Mouse (Mus musculus) limb, embryonic 14.5 days (tissue): ENCODE data around the gene Sergef. TPM values are rescaled to one million over a fixed set of nuclear protein-coding genes. Genes with fewer than 3 reads are reported as not detected.

Experiments used
- ATAC-seq: fragments of 200-750 bp; cut with Nextera tagmentation; 2 replicates; pipeline ENCODE4 v1.8.0; 2017; ENCODE audit warnings: low read depth, moderate number of reproducible peaks, moderate TSS enrichment; ENCODE audit not compliant: low FRiP score
- DNase-seq: peaks from one replicate; pipeline ENCODE4 v3.0.0-alpha.2; 2015; ENCODE audit warnings: low spot score
- H3K27ac ChIP-seq: fragments of 300-500 bp; sonication (generic); replicated peaks from 2 replicates; pipeline ENCODE4 v1.5.1; 2014; ENCODE audit warnings: low read depth, mild to moderate bottlenecking, low read length, moderate library complexity, mixed read lengths
- H3K27me3 ChIP-seq: fragments of 300-500 bp; sonication (generic); 2 replicates; pipeline ENCODE4 v1.6.1; 2014; ENCODE audit warnings: low read length, mixed read lengths; ENCODE audit not compliant: control insufficient read depth, insufficient read depth
- H3K36me3 ChIP-seq: fragments of 300-500 bp; sonication (generic); 2 replicates; pipeline ENCODE4 v1.6.1; 2014; ENCODE audit warnings: mild to moderate bottlenecking, low read length, moderate library complexity, mixed read lengths; ENCODE audit not compliant: control insufficient read depth, insufficient read depth
- H3K4me1 ChIP-seq: fragments of 300-500 bp; sonication (generic); 2 replicates; pipeline ENCODE4 v1.6.1; 2014; ENCODE audit warnings: antibody characterized with exemption, low read length, mixed read lengths; ENCODE audit not compliant: control insufficient read depth, insufficient read depth
- H3K4me2 ChIP-seq: fragments of 300-500 bp; sonication (generic); replicated peaks from 2 replicates; pipeline ENCODE4 v1.6.1; 2014; ENCODE audit warnings: low read depth, mild to moderate bottlenecking, low read length, moderate library complexity; ENCODE audit not compliant: severe bottlenecking
- H3K4me3 ChIP-seq: fragments of 300-500 bp; sonication (generic); replicated peaks from 2 replicates; pipeline ENCODE4 v1.5.1; 2014; ENCODE audit warnings: low read length
- H3K9ac ChIP-seq: fragments of 300-500 bp; sonication (generic); 2 replicates; pipeline ENCODE4 v1.6.1; 2014; ENCODE audit warnings: mild to moderate bottlenecking, low read depth, low read length, moderate library complexity; ENCODE audit not compliant: severe bottlenecking
- H3K9me3 ChIP-seq: fragments of 300-500 bp; sonication (generic); 2 replicates; pipeline ENCODE4 v1.6.1; 2016; ENCODE audit warnings: low read length; ENCODE audit not compliant: control insufficient read depth
- POLR2A ChIP-seq: fragments of 200-500 bp; IDR thresholded peaks from 2 replicates; pipeline ENCODE4 v1.8.0; 2012; ENCODE audit warnings: inconsistent platforms, mild to moderate bottlenecking, moderate library complexity, borderline replicate concordance; ENCODE audit not compliant: insufficient read depth, insufficient read length; ENCODE audit errors: extremely low read depth
- WGBS: fragments of 180-500 bp; shearing (Covaris S2); extraction: QIAGEN DNeasy Blood & Tissue Kit; methylation state at CpG from one replicate; pipeline ENCODE4 v1.1.7; 2014; 5-methylcytosine and 5-hydroxymethylcytosine counted together
- polyA plus RNA-seq, 2 experiments: library from polyadenylated mRNA; depleted of rRNA in 1 of 2; stranded (reverse) in 1 of 2; unstranded in 1 of 2; fragments of >200 nt; fragmentation: Nextera tagmentation in 1 of 2; extraction: Ambion mirVana in 1 of 2; gene quantifications; 2 replicates each; pipeline versions ENCODE4 v1.2.1 to v1.2.3; 2012 to 2014

The Sergef gene
- polyA plus RNA-seq, 2 experiments = 12.2 to 12.8 TPM

DNA sequence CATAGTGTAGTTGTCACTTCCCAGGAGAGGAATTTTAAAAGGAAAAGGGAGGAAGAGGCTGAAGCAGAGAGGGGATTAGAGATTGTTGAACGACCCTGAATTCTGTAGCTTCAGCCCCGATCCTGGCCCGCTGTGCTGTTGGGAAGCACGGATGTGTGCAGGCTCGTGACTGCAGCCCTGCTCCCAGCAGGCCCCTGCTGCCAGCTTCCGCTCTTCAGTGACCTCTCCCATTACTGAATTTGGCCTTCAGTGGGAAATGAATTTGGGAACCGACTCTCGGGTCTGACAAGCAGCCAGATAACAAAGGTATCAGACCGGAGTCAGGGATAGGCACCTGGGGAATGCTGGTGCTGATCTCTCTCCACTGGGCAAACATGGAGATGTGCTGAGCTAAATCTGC is 166.5 kb downstream of the Sergef start:
- no peak for TF ChIP-seq POLR2A
- WGBS = 33% methylated on average over 9 of the region's 9 CpGs

DNA sequence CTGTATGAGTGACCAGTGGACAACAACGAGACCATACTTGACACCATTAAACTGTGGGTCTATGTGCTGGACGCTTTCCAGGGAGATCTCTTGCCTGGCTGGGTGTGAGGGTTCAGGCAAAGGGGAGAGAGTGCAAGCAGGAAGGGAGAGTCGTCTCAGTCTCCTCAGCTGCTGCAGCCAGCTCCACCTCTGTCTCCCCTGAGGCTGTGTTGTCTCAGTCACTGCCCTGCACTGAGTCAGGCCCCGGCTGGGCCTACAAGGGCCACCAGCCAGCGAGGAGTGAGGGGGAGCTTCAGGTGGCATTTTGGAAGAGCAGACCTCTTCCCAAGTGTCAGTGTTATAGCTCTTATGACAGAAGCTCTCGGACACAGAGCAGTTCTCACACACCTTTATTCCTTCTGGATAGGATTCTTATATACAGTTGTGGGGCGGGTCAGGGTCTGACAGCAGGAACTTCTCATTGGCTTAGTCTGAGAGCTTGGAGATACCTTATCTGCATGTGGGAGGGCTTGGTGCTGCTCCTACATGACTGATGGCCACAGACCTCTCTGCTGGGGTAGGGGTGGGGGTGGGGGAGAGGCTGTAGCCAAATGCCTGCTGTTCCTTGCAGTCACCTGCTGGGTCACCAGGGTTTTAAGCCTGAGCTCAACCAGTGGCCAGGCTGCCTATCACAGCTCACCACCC is 168.4 kb downstream of the Sergef start:
- DNase-seq = no peak
- Histone ChIP-seq H3K4me2 (no peak overlapping the region), H3K4me1 (no peaks in the 10 kb centered on the region), H3K9ac (no peak overlapping the region), H3K36me3 (no peaks in the 10 kb centered on the region), H3K27ac (no peak overlapping the region), H3K9me3 (no peaks in the 10 kb centered on the region), H3K4me3 (no peak overlapping the region), H3K27me3 (no peaks in the 10 kb centered on the region)
- no peak for TF ChIP-seq POLR2A
- 68% methylated on average over 7 of the region's 7 CpGs for WGBS
- ATAC-seq = no peak

More for the DNA sequence above, 166.5 kb downstream of the Sergef start:
- no peak overlapping the region for H3K4me2 ChIP-seq
- no peak overlapping the region for H3K27ac ChIP-seq
- no peak for ATAC-seq
- no peak overlapping the region for H3K4me3 ChIP-seq
- H3K36me3 ChIP-seq = no peaks in the 10 kb centered on the region
- H3K27me3 ChIP-seq = no peaks in the 10 kb centered on the region
- H3K9ac ChIP-seq = no peak overlapping the region
- DNase-seq = no peak
- no peaks in the 10 kb centered on the region for H3K9me3 ChIP-seq
- H3K4me1 ChIP-seq = no peaks in the 10 kb centered on the region

DNA sequence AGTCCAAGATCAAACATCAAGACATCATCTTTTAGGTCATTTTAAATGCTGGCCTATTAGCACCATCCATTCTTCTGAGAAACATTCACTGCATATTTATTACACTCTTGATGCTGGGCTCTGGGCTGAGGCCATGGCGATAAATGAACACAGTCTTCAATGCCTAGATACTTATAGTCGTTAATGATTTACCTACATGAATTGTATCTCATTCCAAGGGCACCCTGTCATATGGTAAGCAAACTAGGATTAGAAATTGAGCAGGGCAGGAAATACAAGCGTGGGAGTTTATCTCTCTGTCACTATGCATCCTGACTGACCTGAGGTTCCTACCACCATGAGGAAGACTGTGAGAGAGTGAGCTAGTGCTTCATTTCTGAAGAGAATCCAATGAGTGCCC is 170.1 kb downstream of the Sergef start:
- H3K9me3 ChIP-seq = no peaks in the 10 kb centered on the region
- no peak overlapping the region for H3K4me3 ChIP-seq
- ATAC-seq (no peak), DNase-seq (no peak)
- H3K36me3 ChIP-seq = no peaks in the 10 kb centered on the region
- TF ChIP-seq POLR2A = no peak
- H3K4me2 ChIP-seq = no peak overlapping the region
- no peak overlapping the region for H3K9ac ChIP-seq
- no peaks in the 10 kb centered on the region for H3K27me3 ChIP-seq
- H3K4me1 ChIP-seq = no peaks in the 10 kb centered on the region
- H3K27ac ChIP-seq = no peak overlapping the region
- WGBS = 86% methylated on average over 3 of the region's 3 CpGs

DNA sequence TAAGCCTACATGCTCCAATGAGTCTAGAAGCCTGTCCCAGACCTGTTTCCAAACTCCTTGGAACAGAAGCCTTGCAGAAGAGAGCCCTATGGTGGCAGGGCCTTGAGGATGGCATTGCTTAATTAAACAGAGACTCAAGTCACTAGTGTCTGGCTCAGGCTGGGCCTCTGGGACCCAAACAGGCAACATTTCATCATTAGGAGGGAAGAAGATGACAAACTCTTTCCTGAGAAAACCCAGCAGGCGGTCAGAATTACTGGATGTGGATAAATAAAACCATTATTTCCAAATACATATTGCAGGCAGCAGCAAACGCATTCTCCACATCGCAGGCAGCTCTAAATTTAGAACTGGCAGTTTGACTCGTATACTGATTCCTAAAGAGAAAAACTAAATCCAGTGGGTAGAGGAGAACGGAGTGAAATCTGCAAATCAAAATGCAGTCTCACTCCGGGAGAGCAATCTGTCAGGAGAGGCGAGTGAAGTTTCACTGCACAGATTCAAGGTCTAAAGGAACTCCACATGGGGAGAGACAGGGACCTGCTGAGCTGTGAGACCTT is 173.1 kb downstream of the Sergef start:
- 69% methylated on average over 7 of the region's 7 CpGs for WGBS
- Histone ChIP-seq H3K9me3 (no peaks in the 10 kb centered on the region), H3K4me1 (no peaks in the 10 kb centered on the region), H3K4me3 (no peak overlapping the region), H3K36me3 (no peaks in the 10 kb centered on the region), H3K4me2 (no peak overlapping the region), H3K27me3 (no peaks in the 10 kb centered on the region), H3K27ac (no peak overlapping the region), H3K9ac (no peak overlapping the region)
- DNase-seq (no peak), ATAC-seq (no peak)
- no peak for TF ChIP-seq POLR2A

DNA sequence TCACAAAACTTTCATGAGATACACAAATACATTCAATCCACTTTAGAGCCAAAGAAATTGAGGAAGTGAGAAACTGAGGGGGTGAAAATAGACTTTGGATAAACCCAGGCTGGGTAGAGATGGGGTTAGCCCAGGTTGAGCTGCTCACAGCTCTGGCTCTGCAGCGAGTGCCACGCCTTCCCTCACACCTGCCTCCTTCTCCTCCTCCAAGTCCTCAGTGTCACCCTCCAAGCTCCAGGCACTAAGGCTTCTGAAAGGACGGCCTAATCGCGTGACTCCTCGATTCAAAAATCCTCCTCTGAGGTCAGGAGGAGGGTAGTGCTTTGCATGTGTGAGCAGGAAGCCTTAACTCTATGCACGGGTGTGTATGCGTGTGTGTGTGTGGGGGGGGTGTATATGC is 176.5 kb downstream of the Sergef start:
- no peak overlapping the region for H3K27ac ChIP-seq
- no peak overlapping the region for H3K9ac ChIP-seq
- no peaks in the 10 kb centered on the region for H3K9me3 ChIP-seq
- no peak for ATAC-seq
- no peaks in the 10 kb centered on the region for H3K36me3 ChIP-seq
- no peaks in the 10 kb centered on the region for H3K4me1 ChIP-seq
- no peak overlapping the region for H3K4me2 ChIP-seq
- DNase-seq = no peak
- no peaks in the 10 kb centered on the region for H3K27me3 ChIP-seq
- no peak overlapping the region for H3K4me3 ChIP-seq
- WGBS = 82% methylated on average over 8 of the region's 8 CpGs
- no peak for TF ChIP-seq POLR2A
